ENCODE assay signal across 25 mouse cellular contexts in genomic region chr4:64003677-64004076, GRCm38 (mm10). TPM values are rescaled to one million over a fixed set of nuclear protein-coding genes. Genes with fewer than 3 reads are reported as not detected.
DNase-seq lines count a peak whose midpoint lies in the region; ATAC-seq and TF ChIP-seq lines count a peak whose summit lies in the region.
"Had no signal": no experiment of that assay in that cellular context is flagged by ENCODE, and none has a peak within 500 bp of the region (broad histone marks: within the 10 kb centered on the region; RNA-seq: fewer than 3 reads in every experiment).

No protein-coding gene starts in this region.

- 23% methylated on average over 3 of the region's 3 CpGs for WGBS in forebrain, embryonic 14.5 days
- 11% methylated on average over 3 of the region's 3 CpGs for WGBS in forebrain, embryonic 13.5 days
- 10% methylated on average over 3 of the region's 3 CpGs for WGBS in midbrain, embryonic 16.5 days
- WGBS in midbrain, postnatal 0 days, result 19% methylated on average over 3 of the region's 3 CpGs

- DNase-seq in forebrain, embryonic 14.5 days (ENCODE audit: low spot score), result no peak
- DNase-seq in kidney, postnatal 10 days, result peak; percentile 40
- no peak for DNase-seq in kidney, adult 8-10 months
- no peak for DNase-seq in midbrain, postnatal 0 days (ENCODE audit: low spot score)
- DNase-seq in lung, postnatal 14 days, result peak; percentile 34
- DNase-seq: B cell, adult 2 months; cerebellum, postnatal 10 days; embryo, embryonic 11 days; heart, postnatal 4 days; midbrain, embryonic 14.5 days; right cerebral cortex, postnatal 14 days had no signal

- no peaks in the 10 kb centered on the region for H3K36me3 ChIP-seq in forebrain, embryonic 14.5 days (ENCODE audit: control insufficient read depth, insufficient read depth, low read length)
- no peaks in the 10 kb centered on the region for H3K36me3 ChIP-seq in forebrain, embryonic 13.5 days (ENCODE audit: poor library complexity, severe bottlenecking)
- H3K36me3 ChIP-seq in midbrain, embryonic 16.5 days (ENCODE audit: control insufficient read depth, insufficient read depth, low read length), result no peaks in the 10 kb centered on the region
- H3K36me3 ChIP-seq in midbrain, postnatal 0 days (ENCODE audit: insufficient read depth, low read length), result no peaks in the 10 kb centered on the region
- H3K36me3 ChIP-seq: limb, embryonic 10.5 days had no signal

- no peak overlapping the region for H3K4me3 ChIP-seq in forebrain, embryonic 14.5 days (ENCODE audit: low read depth, low read length)
- no peak overlapping the region for H3K4me3 ChIP-seq in forebrain, embryonic 13.5 days
- H3K4me3 ChIP-seq in midbrain, embryonic 16.5 days (ENCODE audit: low read depth, low read length), result no peak overlapping the region
- H3K4me3 ChIP-seq in midbrain, postnatal 0 days (ENCODE audit: low read depth, low read length), result no peak overlapping the region
- H3K4me3 ChIP-seq: erythroblast, embryonic 14.5 days; heart, embryonic 13.5 days; layer of hippocampus, adult 2 months; left cerebral cortex, adult 2 months; limb, embryonic 10.5 days had no signal

- no peak overlapping the region for H3K4me2 ChIP-seq in forebrain, embryonic 14.5 days (ENCODE audit: low read length)
- H3K4me2 ChIP-seq in forebrain, embryonic 13.5 days, result no peak overlapping the region
- H3K4me2 ChIP-seq in midbrain, embryonic 16.5 days (ENCODE audit: low read length), result no peak overlapping the region
- H3K4me2 ChIP-seq in midbrain, postnatal 0 days (ENCODE audit: low read depth, low read length, poor library complexity, severe bottlenecking), result no peak overlapping the region
- H3K4me2 ChIP-seq: heart, embryonic 13.5 days; liver, embryonic 11.5 days had no signal

- H3K9ac ChIP-seq in forebrain, embryonic 14.5 days (ENCODE audit: low read length), result no peak overlapping the region
- H3K9ac ChIP-seq in forebrain, embryonic 13.5 days, result no peak overlapping the region
- H3K9ac ChIP-seq in midbrain, embryonic 16.5 days (ENCODE audit: low read depth, low read length), result no peak overlapping the region
- no peak overlapping the region for H3K9ac ChIP-seq in midbrain, postnatal 0 days (replicated peaks; ENCODE audit: low read length, poor library complexity, severe bottlenecking)
- H3K9ac ChIP-seq: heart, embryonic 13.5 days had no signal

- TF ChIP-seq CTCF in midbrain, postnatal 0 days (IDR thresholded peaks at IDR 0.05), result no peak

- no peaks in the 10 kb centered on the region for H3K27me3 ChIP-seq in forebrain, embryonic 14.5 days (replicated peaks; ENCODE audit: control insufficient read depth, insufficient read depth, low read length)
- H3K27me3 ChIP-seq in forebrain, embryonic 13.5 days, result no peaks in the 10 kb centered on the region
- H3K27me3 ChIP-seq in midbrain, embryonic 16.5 days (ENCODE audit: control insufficient read depth, insufficient read depth, low read depth, low read length), result no peaks in the 10 kb centered on the region
- no peaks in the 10 kb centered on the region for H3K27me3 ChIP-seq in midbrain, postnatal 0 days (ENCODE audit: insufficient read depth, low read length)
- H3K27me3 ChIP-seq: Patski had no signal

- H3K4me1 ChIP-seq in forebrain, embryonic 14.5 days (ENCODE audit: control insufficient read depth, insufficient read depth, low read length), result no peaks in the 10 kb centered on the region; the same call in 1 of the 2 replicates
- peaks cover 11% of the 10 kb centered on the region for H3K4me1 ChIP-seq in forebrain, embryonic 13.5 days
- no peaks in the 10 kb centered on the region for H3K4me1 ChIP-seq in midbrain, embryonic 16.5 days (ENCODE audit: control insufficient read depth, insufficient read depth, low read length)
- 0 out of 2 replicates have a peak, but pooled peaks cover 4% of the 10 kb centered on the region for H3K4me1 ChIP-seq in midbrain, postnatal 0 days (ENCODE audit: insufficient read depth, low read length)
- H3K4me1 ChIP-seq: heart, embryonic 13.5 days; limb, embryonic 10.5 days had no signal

- H3K9me3 ChIP-seq in forebrain, embryonic 14.5 days (replicated peaks; ENCODE audit: control insufficient read depth, low read length), result no peaks in the 10 kb centered on the region
- no peaks in the 10 kb centered on the region for H3K9me3 ChIP-seq in forebrain, embryonic 13.5 days (replicated peaks)
- no peaks in the 10 kb centered on the region for H3K9me3 ChIP-seq in midbrain, embryonic 16.5 days (replicated peaks; ENCODE audit: control insufficient read depth, low read length, poor library complexity, severe bottlenecking)
- H3K9me3 ChIP-seq in midbrain, postnatal 0 days (ENCODE audit: low read length), result no peaks in the 10 kb centered on the region
- H3K9me3 ChIP-seq: heart, embryonic 13.5 days; limb, embryonic 10.5 days had no signal

- H3K27ac ChIP-seq in forebrain, embryonic 14.5 days (ENCODE audit: low read depth, low read length), result no peak overlapping the region; the same call in 1 of the 2 replicates
- no peak overlapping the region for H3K27ac ChIP-seq in forebrain, embryonic 13.5 days
- no peak overlapping the region for H3K27ac ChIP-seq in midbrain, embryonic 16.5 days (ENCODE audit: low read length)
- no peak overlapping the region for H3K27ac ChIP-seq in midbrain, postnatal 0 days (ENCODE audit: low read depth, low read length)
- H3K27ac ChIP-seq: heart, embryonic 13.5 days; kidney, postnatal 0 days; layer of hippocampus, adult 2 months; left cerebral cortex, adult 2 months; limb, embryonic 10.5 days; macrophage had no signal

- 0 out of 2 replicates have a peak, but pooled peaks have one; percentile 26 for ATAC-seq in forebrain, embryonic 14.5 days
- no peak for ATAC-seq in forebrain, embryonic 13.5 days
- ATAC-seq in midbrain, embryonic 16.5 days, result 0 out of 2 replicates have a peak, but pooled peaks have one; percentile 1
- no peak for ATAC-seq in midbrain, postnatal 0 days (ENCODE audit: low FRiP score)
- ATAC-seq: activated CD4-positive, CD25-positive, alpha-beta regulatory T cell, adult 4 months; intestine, embryonic 16.5 days; Patski had no signal

RNA-seq across cellular contexts. Expression of gene Tnc, which starts 43.1 kb away (rescaled TPM):
- 15.9 and 29.7 TPM in 2 replicates for polyA plus RNA-seq in forebrain, embryonic 14.5 days (2014; fragmentation: Nextera tagmentation; extraction: Ambion mirVana)
- 5.2 and 7.2 TPM in 2 replicates for polyA plus RNA-seq in forebrain, embryonic 13.5 days (2015; fragmentation: Nextera tagmentation; extraction: Ambion mirVana)
- polyA plus RNA-seq in midbrain, embryonic 16.5 days (2015; fragmentation: Nextera tagmentation; extraction: Ambion mirVana), result 49.8 and 64.2 TPM in 2 replicates
- 163 and 167 TPM in 2 replicates for total RNA-seq in midbrain, postnatal 0 days (2014; rRNA removed)
- polyA plus RNA-seq in midbrain, postnatal 0 days (2015; fragmentation: Nextera tagmentation; extraction: Ambion mirVana), result 38.2 and 41.2 TPM in 2 replicates
- total RNA-seq: granulocyte monocyte progenitor cell, adult 5-6 weeks had no signal
- polyA plus RNA-seq: erythroblast, embryonic 14.5 days had no signal

Comparison
In these comparisons a context has a peak if more than half of its experiments do, and no peak if none do; other contexts are left out.
1. ATAC-seq: peak in forebrain, embryonic 14.5 days (single experiment) and midbrain, embryonic 16.5 days (single experiment); none in forebrain, embryonic 13.5 days (single experiment) and midbrain, postnatal 0 days (single experiment).
2. DNase-seq: peak in kidney, postnatal 10 days (single experiment) and lung, postnatal 14 days (single experiment); none in forebrain, embryonic 14.5 days (single experiment), kidney, adult 8-10 months (0 of 2) and midbrain, postnatal 0 days (single experiment).